Mouse (Mus musculus) mesoderm, embryonic 11.5 days (tissue): Measurements from ENCODE around the gene Naa80.
"Not testable (repeated sequence)": the region's sequence is repeated elsewhere in the genome, so short reads cannot be mapped to it uniquely, and the experiment has no call there.

Experiments used
- DNase-seq: peaks from one replicate; pipeline ENCODE4 v3.0.0-alpha.2; 2012; ENCODE audit warnings: low read depth, low spot score

The Naa80 gene

DNA sequence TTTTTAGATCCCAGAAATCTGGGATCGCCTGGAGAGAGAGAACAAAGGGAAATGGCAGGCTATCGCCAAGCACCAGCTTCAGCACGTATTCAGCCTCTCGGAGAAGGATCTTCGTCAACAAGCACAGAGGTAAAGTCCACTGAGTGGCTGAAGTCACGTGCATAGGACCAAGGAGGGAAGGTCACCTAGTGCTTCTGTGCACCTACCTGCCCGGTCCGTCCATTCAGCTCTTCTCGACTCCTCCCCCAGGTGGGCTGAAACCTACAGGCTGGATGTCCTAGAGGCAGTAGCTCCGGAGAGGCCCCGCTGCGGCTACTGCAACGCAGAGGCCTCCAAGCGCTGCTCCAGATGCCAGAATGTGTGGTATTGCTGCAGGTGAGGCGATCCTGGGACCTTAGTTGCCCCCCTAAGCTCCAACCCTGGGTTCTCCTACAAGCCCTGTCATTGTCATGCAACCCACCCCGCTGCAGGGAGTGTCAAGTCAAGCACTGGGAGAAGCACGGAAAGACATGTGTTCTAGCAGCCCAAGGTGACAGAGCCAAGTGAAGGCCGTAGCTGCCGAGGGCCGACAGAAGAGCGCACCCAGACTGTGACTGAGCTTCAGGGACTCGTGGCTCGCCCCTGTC, 28.1 kb upstream of the Naa80 start:
- no peak for DNase-seq

DNA sequence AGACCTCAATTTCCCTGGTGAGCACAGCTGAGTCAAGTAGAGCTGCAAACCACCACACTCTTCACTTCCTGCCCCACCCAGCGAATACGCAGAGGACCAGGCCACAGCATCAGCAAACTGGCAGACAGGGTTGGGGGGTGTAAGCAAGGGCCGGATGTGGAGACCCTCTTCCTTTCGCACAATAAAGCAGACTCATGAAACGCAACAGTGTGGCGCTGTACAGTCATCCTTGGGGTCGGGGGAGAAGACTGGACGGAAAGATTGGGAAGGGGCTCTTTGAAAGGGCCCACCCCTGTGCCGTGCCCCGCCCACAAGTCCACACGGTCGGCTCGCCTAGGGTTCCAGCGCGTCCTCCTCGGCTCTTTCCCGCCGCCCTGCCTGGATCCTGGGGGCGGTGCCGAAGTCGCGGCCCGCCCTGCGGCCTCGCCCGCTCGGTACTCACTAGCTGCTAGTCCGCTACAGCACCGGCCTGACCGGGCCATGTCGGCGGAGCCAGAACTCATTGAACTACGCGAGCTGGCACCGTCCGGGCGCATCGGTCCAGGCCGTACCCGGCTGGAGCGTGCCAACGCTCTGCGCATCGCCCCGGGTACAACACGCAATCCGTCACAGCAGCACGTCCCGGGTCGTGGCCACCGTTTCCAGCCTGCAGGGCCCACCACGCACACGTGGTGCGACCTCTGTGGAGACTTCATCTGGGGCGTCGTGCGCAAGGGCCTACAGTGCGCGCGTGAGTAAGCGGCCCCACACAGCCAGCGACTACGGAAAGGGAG, 27.4 kb upstream of the Naa80 start, which contains the start of gene Rassf1:
TSS of gene Rassf1 (plus strand) at position 439 of the 773 bp plus-strand sequence.
- peak; percentile 68 for DNase-seq

DNA sequence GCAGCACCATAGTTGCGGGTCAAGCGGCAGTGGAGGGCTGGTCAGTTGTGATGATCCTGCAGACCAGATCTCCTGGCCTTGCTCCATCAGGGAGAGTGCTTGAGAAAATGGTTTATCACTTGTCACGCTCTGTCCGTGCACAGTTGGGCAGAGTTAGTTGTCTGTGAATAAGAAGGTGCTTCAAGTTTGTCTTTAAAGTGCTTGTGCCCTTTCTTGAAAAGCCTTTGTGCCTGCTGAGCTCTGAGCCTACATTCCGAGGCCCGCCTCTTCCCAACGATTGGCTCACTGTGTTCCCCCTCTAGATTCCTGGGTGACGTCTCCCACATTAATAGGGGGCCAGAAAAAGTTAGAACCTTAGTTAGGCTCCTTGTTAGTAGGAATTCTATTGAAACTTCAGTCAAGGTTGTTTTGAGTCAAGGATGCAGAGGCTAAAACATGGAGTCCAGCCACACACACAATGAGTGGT, 26.8 kb upstream of the Naa80 start:
- no peak for DNase-seq

DNA sequence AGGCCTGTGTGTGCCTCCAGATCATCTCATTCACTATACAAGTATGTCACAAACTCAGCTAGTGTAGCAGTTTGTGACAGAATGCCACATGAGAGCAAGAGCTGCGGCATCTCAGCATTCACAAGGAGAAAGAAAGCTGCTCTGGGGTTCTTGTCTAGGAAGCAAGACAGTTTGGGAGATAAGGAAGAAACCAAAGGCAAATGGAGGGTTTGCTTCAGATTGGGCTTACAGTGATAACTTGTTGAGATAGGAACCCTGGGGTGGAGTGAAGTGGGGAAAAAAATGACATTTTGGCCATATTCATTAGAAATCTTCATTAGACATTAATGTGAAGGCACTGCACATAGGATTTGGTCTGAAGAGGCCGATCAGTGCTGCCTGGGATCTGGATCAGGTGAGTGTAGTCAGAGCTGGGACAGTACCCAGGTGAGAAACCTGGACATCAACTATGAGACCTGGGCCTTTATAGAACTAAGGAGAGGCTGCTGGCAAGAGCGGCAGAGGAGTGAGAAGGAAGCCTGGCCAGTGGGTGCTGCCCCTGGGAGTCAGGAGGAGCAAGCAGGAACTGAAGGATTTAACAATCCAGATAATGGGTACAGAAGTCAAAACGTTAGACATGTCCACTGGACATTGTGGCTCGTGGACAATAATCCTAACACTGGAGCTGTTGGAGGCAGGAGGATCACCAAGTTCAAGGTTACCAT, 25.8 kb upstream of the Naa80 start:
- DNase-seq, result no peak

DNA sequence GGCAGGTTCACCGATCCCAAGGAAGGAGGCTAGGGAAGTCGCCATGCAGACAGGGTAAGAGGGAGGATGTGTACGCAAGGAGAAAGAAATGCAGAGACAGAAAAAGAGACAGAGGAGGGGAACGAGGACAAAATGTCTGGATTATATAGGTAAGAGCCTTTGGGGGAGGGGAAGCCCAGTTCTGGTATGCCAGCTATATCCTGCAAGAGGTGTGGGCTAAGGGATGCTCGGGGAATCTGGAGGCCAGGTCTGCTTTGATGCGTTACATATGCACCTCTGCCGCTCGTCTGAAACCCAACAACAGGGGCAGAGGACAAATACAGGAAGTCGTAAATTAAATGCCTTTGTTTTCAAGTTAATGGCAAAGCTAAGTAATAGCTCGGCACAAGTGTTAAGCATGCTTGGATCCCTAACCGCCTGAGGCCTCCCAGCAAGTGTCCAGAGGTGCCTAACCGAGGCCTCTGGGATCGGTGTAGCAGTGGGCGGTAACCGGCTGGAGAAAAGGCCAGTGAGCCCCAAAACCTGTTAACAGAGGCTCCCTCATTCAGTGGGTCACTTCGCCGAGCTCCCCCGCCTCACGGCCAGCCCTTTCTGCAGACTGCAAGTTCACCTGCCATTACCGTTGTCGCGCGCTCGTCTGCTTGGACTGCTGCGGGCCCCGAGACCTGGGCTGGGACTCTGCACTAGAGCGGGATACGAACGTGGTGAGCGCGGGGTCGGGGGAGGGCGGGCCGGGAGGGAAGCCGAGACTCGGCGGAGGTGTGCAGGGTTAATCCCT, 25.0 kb upstream of the Naa80 start:
- no peak for DNase-seq

DNA sequence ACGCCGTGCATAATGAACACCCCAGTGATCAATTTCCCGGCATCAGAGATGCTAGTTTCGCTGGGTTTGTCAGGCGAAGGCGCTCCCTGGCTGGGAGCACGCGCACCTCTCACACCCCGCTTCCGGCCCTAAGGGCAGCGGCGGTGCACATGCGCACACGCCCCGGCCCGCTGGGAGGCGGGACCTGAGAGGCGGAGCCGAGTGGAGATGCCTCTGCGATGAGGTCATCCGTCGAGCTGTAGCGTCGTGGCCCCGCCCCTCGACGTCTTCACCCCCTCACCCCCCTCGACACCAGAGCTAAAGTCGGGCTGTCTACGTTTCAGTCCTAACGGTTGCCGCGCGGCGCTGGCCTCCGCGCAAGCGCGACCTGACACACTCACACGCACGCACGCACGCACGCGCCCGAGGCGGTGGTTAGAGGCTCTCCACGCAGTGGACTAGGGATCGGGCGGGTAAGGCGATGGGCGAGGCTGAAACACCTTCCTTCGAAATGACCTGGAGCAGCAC, 24.3 kb upstream of the Naa80 start:
- DNase-seq, result peak; percentile 99

DNA sequence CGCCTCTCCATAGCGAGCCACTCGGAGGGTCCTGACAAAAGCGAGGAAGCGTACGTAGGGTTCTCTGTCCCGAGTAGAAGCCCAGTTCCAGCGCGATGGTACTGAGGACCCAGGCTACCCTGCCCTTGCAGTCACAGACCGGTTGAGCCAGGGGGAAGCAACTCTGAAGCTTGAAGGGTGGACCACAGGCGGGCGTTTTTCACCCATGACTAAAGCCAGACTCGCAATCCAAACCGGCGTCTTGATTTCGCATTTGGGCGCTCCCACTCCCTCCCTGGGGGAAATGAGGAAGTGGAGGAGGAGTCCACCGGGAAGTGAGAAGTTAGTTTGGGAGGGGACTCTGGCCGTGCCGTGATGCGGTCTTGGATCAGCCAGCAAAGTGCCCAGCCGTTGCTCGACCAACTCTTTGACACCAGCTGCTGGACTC, 23.6 kb upstream of the Naa80 start:
- DNase-seq, result peak; percentile 60

DNA sequence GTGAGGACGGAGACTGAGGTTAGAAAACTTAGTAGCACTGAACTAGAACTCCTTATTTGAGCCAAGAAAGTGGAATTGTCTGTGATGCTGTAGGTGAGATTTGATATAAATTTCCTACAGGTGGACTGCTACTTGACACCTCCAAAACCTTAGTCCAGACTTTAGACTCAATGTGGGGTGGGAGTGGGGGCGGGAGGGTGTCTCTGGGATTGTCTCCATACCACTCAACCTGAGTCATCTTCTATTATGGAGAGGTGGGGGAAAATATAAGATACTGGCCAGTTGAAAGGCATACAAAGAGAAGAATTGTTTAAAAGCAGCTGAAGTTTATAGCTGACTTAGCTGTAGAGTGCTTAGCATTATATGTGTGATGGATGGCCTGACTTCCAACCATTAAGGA, 23.0 kb upstream of the Naa80 start:
- DNase-seq, result no peak

DNA sequence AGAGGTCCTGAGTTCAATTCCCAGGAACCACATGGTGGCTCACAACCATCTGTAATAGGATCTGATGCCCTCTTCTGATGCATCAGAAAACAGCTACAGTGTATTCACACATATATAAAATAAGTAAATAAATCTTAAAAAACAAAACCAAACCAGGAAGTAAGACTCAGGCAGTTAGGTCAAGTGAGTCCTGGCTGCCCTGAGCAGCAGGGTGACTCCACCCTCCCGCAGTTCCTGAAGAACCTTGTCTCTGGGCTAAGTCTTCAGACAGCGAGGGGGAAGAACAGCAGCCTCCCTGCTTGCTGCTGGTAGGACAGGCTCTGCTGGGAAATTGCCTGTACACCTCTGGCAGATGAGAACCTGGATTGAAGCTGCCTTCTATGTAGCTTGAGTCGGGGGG, 22.3 kb upstream of the Naa80 start:
- DNase-seq, result no peak

DNA sequence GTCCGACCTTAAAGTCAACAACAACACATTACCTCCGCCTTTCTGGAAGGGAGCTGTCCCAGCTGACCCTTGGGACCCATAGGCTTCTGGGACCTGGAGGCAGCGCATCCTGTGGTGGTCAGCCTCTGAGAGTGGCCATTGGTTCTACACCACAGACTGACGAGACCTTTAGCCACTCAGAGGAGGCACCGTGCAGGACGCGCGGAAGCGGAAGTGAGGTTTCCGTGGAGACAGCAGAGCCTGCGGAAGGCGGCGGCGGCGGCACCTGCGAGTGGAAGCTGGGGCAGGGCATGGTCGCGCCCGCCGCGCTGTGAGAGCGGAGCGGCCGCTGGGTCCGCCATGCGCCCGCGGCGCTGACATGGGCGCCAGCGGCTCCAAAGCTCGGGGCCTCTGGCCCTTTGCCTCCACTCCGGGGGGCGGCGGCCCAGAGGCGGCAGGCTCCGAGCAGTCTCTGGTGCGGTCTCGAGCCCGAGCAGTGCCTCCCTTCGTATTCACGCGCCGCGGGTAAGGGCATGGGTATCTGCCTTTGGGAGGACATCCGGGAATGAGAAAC, 15.6 kb upstream of the Naa80 start, which contains the start of gene Tusc2:
TSS of gene Tusc2 (plus strand) at position 227 of the 553 bp plus-strand sequence.
- peak; percentile 95 for DNase-seq

DNA sequence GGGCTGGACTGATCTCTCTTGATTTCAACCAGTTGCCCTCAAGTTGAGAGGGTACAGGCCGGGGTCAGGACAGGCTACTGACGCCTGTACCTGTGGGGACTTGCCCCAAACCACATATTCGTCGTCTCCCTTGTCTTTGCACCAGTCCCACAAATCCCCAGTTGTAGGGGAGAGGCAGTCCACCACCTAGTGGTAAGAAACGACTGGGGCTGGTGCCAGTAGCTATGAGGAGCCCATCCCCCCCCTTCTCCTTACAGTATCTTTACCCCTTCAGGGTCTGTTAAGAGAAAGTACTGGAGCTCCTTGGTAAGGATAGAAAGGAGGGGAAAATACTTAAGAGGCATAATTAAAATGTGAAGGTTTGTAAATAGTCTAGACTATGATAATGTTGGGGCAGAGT, 13.1 kb upstream of the Naa80 start:
- DNase-seq, result not testable (repeated sequence)

DNA sequence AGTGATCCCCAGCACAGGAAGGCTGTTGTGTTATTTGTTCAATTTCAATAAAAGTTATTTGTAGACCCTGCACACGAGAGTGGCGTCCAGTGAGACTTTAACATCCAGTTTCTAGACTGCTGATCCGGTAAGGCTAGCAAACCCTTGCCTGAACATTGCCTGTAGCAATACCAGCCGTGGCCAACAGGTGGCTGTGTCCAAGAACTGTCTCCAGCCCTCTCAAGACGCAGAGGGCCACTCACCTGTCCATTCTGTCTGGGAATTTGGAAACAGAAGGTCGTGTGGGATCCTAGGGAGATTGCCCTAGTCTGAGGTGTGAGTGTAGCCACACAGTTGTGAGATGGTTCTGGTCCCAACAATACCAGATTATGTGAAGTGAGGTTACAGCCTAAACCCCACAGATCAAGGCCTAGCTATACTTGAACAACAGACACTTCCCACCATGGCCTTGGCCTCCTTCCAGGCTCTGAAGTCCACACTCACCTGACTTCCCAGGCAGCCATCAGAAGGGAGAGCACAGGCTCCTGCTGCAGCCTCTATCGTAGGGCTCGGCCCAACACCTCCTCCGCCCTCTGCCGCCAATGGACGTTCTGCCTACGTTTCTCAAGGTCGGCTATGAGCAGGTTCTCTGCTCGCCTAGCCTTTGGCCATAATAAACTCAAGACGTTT, 12.5 kb upstream of the Naa80 start:
- DNase-seq, result peak; percentile 76

DNA sequence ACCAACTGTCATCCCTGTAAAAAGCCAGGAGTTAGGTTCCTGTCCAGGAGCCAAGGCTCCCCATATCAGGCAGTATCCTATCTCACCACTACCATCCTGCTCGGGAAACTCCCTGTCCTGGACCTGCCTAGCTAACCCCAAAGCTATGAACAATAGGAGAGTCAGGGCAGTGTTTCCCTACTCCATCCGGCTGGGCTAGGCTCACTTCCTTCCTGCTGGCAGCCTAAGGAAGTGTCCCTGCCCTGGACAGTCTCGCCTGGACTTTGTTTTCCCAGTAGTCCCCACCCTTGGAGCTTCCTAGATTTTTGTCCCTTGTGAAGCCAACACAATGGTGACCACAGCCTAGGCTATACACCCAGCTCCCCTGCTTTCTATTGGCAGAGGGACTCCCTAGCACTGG, 11.8 kb upstream of the Naa80 start:
- DNase-seq, result no peak

DNA sequence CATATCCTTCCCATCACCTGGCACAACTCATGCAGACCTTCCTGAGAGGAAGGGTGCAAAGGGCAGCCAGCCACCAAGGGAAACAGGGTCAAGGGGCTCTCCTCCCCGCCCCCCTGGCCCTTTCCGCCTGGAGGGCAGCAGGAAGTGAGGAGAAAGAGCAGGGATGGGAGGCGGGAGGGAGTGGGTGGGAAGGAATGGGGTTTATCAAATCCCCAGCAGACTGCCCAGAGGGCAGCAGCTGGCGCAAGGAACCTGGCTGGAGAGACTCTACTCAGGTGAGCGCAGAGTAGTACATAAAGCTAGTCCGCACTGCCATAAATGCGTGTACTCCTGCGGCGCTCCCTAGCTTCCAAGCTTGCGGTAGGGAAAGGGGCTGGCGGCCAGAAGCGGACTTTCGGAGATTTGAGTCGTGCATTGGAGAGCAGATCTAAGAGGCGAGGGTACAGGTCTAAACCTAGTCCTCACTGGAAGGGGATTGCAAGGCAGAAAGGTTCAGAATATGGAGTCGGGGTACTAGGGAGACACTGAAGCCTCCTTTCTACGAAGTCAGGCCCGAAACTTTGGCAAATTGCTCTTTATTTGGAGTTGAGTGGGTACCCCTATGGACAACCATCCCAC, 10.9 kb upstream of the Naa80 start, which contains the start of gene Hyal2:
TSS of gene Hyal2 (plus strand) at position 244 of the 618 bp plus-strand sequence.
- no peak for DNase-seq

DNA sequence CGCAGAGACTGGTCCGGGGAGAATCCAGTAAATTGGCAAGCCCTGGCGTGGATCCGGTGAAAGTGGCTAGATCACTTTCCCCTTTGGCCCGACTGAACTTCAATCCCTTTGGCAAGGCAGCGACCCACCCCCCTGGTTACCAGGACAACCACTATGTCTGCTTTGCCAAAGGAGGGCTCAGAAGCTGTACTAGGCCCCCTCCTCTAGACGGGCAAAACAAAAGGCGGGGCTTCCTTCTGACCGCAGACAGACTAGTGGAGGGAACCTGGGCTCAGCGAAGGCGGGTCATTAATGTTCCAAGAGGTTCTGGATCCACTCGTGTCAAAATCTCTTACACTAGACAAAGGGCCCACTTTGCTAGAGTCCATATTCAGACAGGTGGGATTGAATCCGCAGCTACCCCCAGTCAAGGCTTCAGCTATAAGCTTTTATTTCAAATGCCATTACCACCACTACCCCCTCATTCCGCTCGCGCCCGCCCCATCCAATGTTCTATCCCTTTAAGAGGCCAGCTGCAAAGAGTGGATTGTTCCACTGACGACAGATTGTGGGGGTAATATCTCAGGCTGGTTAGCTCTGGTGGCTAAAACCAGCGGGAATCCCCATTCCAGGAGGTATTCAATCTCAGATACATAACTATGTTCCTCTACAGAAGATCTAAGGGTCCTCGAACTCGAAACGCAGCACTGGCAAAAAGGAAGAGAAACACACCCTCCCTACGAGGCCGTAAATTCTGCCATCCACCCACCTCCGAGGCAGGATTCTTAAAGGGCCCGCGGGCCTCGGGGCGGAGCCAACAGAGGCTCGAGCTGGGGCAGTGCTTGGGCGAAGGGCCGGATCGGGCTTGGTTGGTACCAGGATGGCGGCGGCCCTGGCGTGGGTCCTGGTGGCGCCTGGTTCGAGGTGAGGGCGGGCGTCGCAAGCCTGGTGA, 10.1 kb upstream of the Naa80 start:
- DNase-seq, result peak; percentile 91

DNA sequence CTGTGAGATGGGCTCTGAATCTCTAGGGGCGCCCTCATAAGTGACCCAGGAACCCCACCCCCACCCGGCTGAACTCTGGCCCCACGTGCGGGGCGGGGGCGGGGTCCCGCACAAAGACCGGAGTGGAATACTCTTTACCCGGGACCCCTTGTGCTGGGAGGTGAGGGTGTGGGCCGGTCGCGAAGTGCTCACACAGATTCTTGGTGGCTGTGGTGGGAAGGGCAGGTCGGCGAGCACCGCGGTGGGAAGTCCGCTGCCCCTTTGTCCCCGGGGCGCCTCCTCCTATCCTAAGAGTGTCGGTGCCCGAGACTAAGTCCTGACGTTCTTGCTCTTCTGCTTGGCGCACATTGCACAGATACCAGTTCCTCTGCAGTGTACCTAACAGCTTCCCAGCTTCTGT, 9.4 kb upstream of the Naa80 start:
- no peak for DNase-seq

DNA sequence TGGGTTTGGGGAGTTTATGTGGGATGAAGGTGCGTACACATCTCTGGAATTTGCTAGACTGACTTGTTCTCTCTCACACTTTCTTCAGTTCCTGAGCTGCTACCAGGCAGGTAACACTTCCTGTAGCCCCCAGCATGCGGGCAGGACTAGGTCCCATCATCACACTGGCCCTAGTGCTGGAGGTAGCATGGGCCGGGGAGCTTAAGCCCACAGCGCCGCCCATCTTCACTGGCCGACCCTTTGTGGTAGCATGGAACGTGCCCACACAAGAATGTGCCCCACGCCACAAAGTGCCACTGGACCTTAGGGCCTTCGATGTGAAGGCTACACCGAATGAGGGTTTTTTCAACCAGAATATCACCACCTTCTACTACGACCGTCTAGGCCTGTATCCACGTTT, 8.7 kb upstream of the Naa80 start:
- no peak for DNase-seq

DNA sequence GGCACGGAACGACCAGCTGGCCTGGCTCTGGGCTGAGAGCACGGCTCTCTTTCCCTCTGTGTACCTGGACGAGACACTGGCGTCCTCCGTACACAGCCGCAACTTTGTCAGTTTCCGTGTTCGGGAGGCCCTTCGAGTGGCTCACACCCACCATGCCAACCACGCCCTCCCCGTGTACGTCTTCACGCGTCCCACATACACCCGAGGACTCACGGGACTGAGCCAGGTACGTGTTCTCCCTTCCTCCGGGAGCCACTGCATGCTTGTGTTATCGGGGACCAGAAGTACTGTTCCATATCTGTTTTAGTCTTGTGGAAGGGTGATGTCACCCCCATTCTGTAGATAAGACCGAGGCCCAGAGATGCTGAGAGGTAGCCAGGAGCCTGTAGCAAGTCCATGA, 7.8 kb upstream of the Naa80 start:
- DNase-seq, result no peak
